Comparison of ENCODE assay signal across 16 mouse cellular contexts in genomic region chr13:49367657-49368440, GRCm38 (mm10). TPM values are rescaled to one million over a fixed set of nuclear protein-coding genes. Genes with fewer than 3 reads are reported as not detected.
A peak's percentile ranks its signal among the peaks of the same experiment; 100 is the strongest.
DNase-seq lines count a peak whose midpoint lies in the region; TF ChIP-seq lines count a peak whose summit lies in the region.
"Had no signal": no experiment of that assay in that cellular context is flagged by ENCODE, and none has a peak within 500 bp of the region (broad histone marks: within the 10 kb centered on the region; RNA-seq: fewer than 3 reads in every experiment).

No protein-coding gene starts in this region.

- peaks cover 14% of the 10 kb centered on the region for H3K79me2 ChIP-seq in heart, adult 2 months (replicated peaks; ENCODE audit: control insufficient read depth, insufficient read depth, low read length)

- H3K4me3 ChIP-seq in heart, adult 2 months = no peak overlapping the region
- no peak overlapping the region for H3K4me3 ChIP-seq in layer of hippocampus, adult 2 months
- H3K4me3 ChIP-seq: hindbrain, embryonic 15.5 days; limb, embryonic 12.5 days; midbrain, embryonic 15.5 days had no signal

- H3K4me1 ChIP-seq in heart, adult 2 months (ENCODE audit: control insufficient read depth, insufficient read depth, low read length) = peaks cover 75% of the 10 kb centered on the region

- peak; percentile 57 for TF ChIP-seq CTCF in heart, adult 2 months (IDR thresholded peaks at IDR 0.05)
- peak; percentile 30 for TF ChIP-seq CTCF in layer of hippocampus, adult 2 months (conservative IDR thresholded peaks at IDR 0.05)

- no peak for TF ChIP-seq POLR2A in heart, adult 2 months (IDR thresholded peaks at IDR 0.05; ENCODE audit: insufficient read depth, low read depth, low read length)

- WGBS in heart, adult 2 months = 44% methylated on average over 4 of the region's 4 CpGs

- intact Hi-C loops in heart, adult 2 months (cut with DNase I) = loop anchor here (2.0 to 10.0 kb wide), 2 partner anchors 25 to 137 kb away; partner anchors contain the start of gene Ecm2

- no peak for DNase-seq in heart, adult 2 months
- DNase-seq in heart, adult 11 months = no peak
- DNase-seq in layer of hippocampus, adult 2 months (ENCODE audit: low spot score in 2 of 2) = no peak
- no peak for DNase-seq in layer of hippocampus, adult 9-11 months
- peak; percentile 42 for DNase-seq in urinary bladder, postnatal 14 days (ENCODE audit: low spot score)
- DNase-seq in urinary bladder, postnatal 25 days (ENCODE audit: low spot score) = no peak
- no peak for DNase-seq in MN1 (ENCODE audit: low spot score)
- DNase-seq: cerebellum, adult 11 months; cerebellum, postnatal 14 days; gastrocnemius, postnatal 36 days; kidney, adult 18-20 months; thymus, adult 2 months had no signal

- H3K27me3 ChIP-seq in heart, adult 2 months (ENCODE audit: control insufficient read depth, insufficient read depth, low read length) = no peaks in the 10 kb centered on the region
- H3K27me3 ChIP-seq: hindbrain, embryonic 15.5 days; limb, embryonic 12.5 days; midbrain, embryonic 15.5 days had no signal

- no peak for TF ChIP-seq EP300 in heart, adult 2 months (IDR thresholded peaks at IDR 0.05; ENCODE audit: insufficient read depth, low read depth, low read length)

- peak overlapping the region; percentile 80 for H3K27ac ChIP-seq in heart, adult 2 months
- peak overlapping the region; percentile 54; the same call in 1 of the 2 replicates for H3K27ac ChIP-seq in layer of hippocampus, adult 2 months
- H3K27ac ChIP-seq: hindbrain, embryonic 15.5 days; limb, embryonic 12.5 days; macrophage; midbrain, embryonic 15.5 days had no signal

- H3K36me3 ChIP-seq in heart, adult 2 months (ENCODE audit: control insufficient read depth, insufficient read depth, low read length) = peaks cover 33% of the 10 kb centered on the region

- no peak overlapping the region for H3K9ac ChIP-seq in heart, adult 2 months (ENCODE audit: low read depth, low read length)
- H3K9ac ChIP-seq: hindbrain, embryonic 15.5 days; limb, embryonic 12.5 days; midbrain, embryonic 15.5 days had no signal

RNA-seq across cellular contexts. Expression of gene Bicd2, which starts 26.5 kb away (rescaled TPM):
- total RNA-seq in heart, adult 2 months (2021) = 10 to 100 TPM; 72.4 to 77.6 TPM
- 44.5 and 64.2 TPM in 2 replicates for polyA plus RNA-seq in heart, adult 2 months (2012; rRNA removed)
- total RNA-seq in layer of hippocampus, adult 2 months (2021) = 10 to 100 TPM; 55.2 to 55.3 TPM

RNA-seq across cellular contexts. Expression of gene Fgd3, which starts 47.7 kb away (rescaled TPM):
- 1 to 10 TPM in 1 of 2 experiments, under 1 TPM in 1; 0.96 to 1.0 TPM for total RNA-seq in heart, adult 2 months (2021)
- 0.96 and 0.97 TPM in 2 replicates for polyA plus RNA-seq in heart, adult 2 months (2012; rRNA removed)
- 1 to 10 TPM; 5.6 to 7.1 TPM for total RNA-seq in layer of hippocampus, adult 2 months (2021)

RNA-seq across cellular contexts. Expression of gene Ippk, which starts 53.2 kb away (rescaled TPM):
- total RNA-seq in heart, adult 2 months (2021) = 1 to 10 TPM; 6.7 to 7.3 TPM
- polyA plus RNA-seq in heart, adult 2 months (2012; rRNA removed) = 4.3 and 6.9 TPM in 2 replicates
- total RNA-seq in layer of hippocampus, adult 2 months (2021) = 10 to 100 TPM; 33.1 to 41.0 TPM

Comparison
In these comparisons a context has a peak if more than half of its experiments do, and no peak if none do; other contexts are left out.
1. RNA of gene Ippk, which starts 53.2 kb away (total RNA-seq): 33.1 to 41.0 TPM in layer of hippocampus, adult 2 months; 6.7 to 7.3 TPM in heart, adult 2 months; every median in the first group is over 4 times any median in the second.